Mouse (Mus musculus) lung, postnatal 14 days (tissue): Measurements from ENCODE around the gene Slc35d1.
"Not testable (repeated sequence)": the region's sequence is repeated elsewhere in the genome, so short reads cannot be mapped to it uniquely, and the experiment has no call there.

Experiments
- DNase-seq: peaks from one replicate; pipeline ENCODE4 v3.0.0; 2021

The Slc35d1 gene

GRCm38 (mm10) chr4:103180300-103180888 lies 34.6 kb downstream of the Slc35d1 start:
- DNase-seq = no peak

GRCm38 (mm10) chr4:103179581-103179980 lies 35.4 kb downstream of the Slc35d1 start:
- DNase-seq = no peak

DNA sequence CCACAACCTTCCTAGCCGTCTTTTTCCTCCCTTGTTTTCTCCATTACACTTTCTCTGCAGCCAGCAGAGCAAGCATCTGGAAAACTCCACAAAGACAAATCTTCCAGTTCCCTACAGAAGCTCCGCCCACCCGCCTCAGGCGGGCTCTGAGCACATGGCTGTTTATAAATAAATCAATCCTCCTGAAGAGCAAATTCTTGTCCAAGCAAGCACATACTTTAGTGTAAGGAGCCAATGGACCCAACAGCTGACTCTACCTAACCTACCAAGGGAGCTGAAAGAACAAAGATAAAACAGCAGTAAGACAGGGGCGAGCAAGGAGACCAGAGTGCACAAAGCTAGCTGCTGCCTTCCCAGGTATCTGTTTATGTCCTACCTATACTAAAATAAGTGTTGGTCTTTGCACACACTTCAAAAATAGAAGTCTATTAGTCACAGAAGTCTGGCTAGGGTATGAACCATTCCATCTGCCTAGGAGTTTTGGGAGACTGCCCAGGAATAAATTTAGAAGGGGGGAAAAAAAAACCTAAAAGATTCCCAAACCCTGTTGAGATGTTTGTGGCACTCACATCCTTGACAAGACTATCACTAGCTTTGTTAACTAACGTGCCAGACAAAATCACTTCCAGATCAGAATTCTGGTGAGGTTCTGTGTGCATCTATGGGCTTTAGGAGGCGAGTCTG lies 36.2 kb downstream of the Slc35d1 start:
- DNase-seq = peak; percentile 20

DNA sequence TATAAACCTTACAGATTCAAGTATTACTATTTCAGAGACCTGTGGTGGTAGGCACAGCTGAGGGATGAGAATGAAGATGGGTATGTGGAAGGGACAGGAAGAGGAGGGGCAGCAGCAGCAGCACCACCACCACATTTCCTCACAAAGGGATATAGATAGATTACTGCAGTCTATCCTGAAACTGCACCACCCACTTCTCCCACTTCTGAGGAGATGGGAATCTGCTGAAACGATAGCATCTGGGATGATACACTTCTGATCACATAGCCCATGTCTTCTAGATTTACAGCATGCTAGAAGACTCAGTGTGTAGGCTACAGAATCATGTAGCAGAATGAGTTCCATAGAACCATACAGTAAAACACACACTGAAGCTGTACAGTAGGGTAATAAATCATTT lies 37.3 kb downstream of the Slc35d1 start:
- DNase-seq = no peak

GRCm38 (mm10) chr4:103174001-103174400 lies 41.0 kb downstream of the Slc35d1 start:
- DNase-seq = no peak

- DNase-seq = no peak
Measured at GRCm38 (mm10) chr4:103173507-103173906, 41.5 kb downstream of the Slc35d1 start.

DNA sequence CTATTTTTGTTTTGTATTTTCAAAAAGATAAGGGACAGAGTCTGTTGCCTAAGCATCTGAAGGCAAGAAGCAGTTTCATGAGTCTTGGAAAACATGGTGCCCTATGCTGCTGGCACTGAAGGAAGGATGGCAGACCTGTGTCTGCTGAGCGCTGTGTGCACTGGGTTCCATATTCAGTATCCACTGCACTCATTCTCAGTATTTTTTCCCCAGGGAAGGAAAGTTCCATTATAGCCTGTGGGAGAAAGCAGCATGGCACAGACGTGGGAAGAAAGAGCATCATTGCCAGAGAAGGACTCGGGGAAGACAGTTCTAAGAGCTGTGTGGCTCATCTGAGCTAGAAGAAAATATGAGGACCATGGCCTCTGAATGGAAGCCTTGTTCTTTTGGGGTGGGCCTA lies 43.7 kb downstream of the Slc35d1 start:
- DNase-seq = no peak

GRCm38 (mm10) chr4:103166198-103166597 lies 48.8 kb downstream of the Slc35d1 start:
- not testable (repeated sequence) for DNase-seq

GRCm38 (mm10) chr4:103158781-103159180 lies 56.2 kb downstream of the Slc35d1 start:
- DNase-seq = no peak

DNA sequence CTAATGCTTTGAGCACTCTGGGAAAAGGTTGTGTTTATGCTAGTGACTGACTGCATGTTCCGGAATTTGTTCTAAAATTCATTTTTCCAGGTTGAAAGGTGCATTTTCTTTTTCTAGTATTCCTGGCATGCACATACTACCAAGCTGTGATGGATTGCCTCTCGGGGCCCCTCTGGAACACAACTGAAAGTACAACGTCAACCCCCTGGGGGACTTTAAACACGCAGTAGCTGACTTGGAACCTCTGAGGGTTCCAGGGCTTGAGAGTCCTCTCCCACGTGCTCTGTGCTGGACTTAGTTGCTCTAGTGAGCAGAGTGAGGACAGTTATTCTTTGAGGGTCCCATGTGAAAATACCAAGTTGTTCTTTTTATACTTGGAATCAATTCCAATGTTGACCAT lies 63.0 kb downstream of the Slc35d1 start:
- DNase-seq = no peak

GRCm38 (mm10) chr4:103146339-103146738 lies 68.6 kb downstream of the Slc35d1 start:
- peak; percentile 90 for DNase-seq

DNA sequence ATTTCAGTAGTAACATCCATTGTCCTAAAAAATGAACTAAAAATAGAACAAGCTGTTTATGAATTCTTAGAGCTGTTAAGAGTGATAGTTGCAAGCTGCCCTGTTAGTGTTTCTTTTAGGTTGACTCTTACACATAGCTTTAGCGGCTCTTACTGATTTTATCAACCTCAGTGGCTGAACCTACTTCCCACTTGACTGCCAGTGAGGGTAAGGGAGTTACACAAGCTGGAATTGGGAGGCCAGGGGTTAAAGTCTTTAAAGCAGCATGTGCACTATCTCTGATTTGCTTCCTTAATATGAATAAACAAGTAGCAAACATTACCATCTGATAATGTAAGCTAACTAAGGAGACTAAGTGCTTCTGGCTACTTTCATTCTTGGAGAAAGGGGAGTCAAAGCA lies 78.0 kb downstream of the Slc35d1 start:
- DNase-seq = no peak

DNA sequence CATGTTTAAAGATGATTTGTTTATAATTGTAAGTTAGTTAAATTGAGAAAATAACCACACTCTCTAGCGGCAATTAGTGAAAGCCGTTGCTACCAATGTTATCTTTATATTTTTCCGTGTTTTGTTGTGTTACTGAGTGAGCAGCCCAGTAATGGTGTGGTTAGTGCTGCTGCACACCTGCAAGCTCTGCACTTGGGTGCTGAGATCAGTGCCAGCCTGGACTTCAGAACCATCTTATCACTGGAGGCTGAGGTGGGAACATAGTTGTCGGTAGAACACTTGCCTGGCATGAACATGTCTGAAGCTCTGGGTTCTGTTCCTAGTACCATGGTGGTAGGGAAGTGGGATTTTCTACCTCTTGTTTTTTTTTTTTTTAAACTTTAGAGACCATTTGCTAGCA lies 88.4 kb downstream of the Slc35d1 start:
- DNase-seq = no peak

DNA sequence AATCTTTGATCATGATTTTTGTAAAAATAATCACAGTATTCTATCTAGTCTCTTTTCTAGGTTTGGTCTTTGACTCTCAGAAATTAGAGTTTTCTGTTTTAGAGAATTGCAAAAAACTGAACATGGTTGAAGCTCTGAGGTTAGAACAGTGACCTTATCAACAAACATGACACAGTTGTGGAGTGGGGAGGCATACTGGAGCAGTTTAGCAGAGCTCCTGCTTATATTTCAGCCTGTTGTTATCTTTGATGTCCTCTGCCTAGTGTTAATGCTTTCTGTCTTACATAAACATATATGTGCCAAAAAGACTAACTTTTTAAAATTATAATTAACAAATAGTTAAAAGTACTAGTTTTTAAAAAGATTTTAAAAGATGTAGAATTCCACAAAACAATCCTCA lies 91.4 kb downstream of the Slc35d1 start:
- no peak for DNase-seq

- DNase-seq = no peak
Measured at GRCm38 (mm10) chr4:103123086-103123485, 91.9 kb downstream of the Slc35d1 start.

DNA sequence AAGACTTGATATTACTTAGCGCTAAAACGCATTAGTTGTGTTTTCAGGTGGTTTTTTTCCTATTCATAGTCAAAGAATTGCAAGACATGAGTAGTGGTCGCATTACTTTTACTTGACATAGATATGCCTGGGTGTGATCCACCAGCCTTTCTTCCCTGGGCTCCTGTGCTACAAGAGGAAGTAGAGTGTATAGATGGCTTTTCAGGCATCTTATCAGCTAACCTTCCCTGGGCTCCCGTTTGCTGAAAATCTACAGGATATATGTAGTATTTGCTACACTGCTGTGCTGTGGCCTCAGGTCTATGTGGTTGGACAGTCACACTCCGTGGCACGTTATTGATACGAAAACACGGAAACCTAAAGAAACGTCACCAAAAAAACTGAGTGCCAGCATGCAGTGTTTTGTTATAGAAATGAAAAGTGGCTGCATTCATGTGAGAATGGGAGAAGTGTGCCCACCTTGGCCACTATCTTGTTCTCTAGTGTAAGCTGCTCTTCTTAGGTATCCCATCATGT lies 94.0 kb downstream of the Slc35d1 start:
- no peak for DNase-seq
